Mouse (Mus musculus) C2C12 (cell line): ENCODE measurements around the gene Nell1.

Experiments used
- CEBPB ChIP-seq: IDR thresholded peaks from one replicate; pipeline ENCODE4 v1.6.1; 2011; ENCODE audit warnings: low read depth, mild to moderate bottlenecking, control low read depth, moderate library complexity
- CTCF ChIP-seq: IDR thresholded peaks from one replicate; pipeline ENCODE4 v1.5.1; 2011; ENCODE audit not compliant: control insufficient read depth, insufficient read depth, insufficient read length
- FOSL1 ChIP-seq: IDR thresholded peaks from one replicate; pipeline ENCODE4 v1.8.0; 2011; ENCODE audit warnings: mild to moderate bottlenecking, low read length; ENCODE audit not compliant: poor library complexity, insufficient read depth, severe bottlenecking
- MAX ChIP-seq: IDR thresholded peaks from one replicate; pipeline ENCODE4 v1.6.1; 2011; ENCODE audit warnings: mild to moderate bottlenecking, control low read depth
- MYOD1 ChIP-seq: IDR thresholded peaks from one replicate; pipeline ENCODE4 v1.6.1; 2011; ENCODE audit warnings: low read depth; ENCODE audit not compliant: control insufficient read depth, insufficient read length
- MYOG ChIP-seq: IDR thresholded peaks from one replicate; pipeline ENCODE4 v1.6.1; 2011; ENCODE audit not compliant: control insufficient read depth, insufficient read length; ENCODE audit errors: extremely low read depth
- USF1 ChIP-seq: IDR thresholded peaks from one replicate; pipeline ENCODE4 v1.6.1; 2011; ENCODE audit warnings: low read depth, mild to moderate bottlenecking, control low read depth, moderate library complexity

- TF ChIP-seq CTCF (no peak), USF1 (no peak), MAX (no peak), CEBPB (no peak), MYOD1 (no peak), FOSL1 (no peak), MYOG (no peak)
Observed at GRCm38 (mm10) chr7:49984698-49985097, 10.0 kb downstream of the Nell1 start.
